Mouse (Mus musculus) brain, adult 2 months (tissue): Measurements from ENCODE around the gene Kif2c.

Experiments used
- DNase-seq: peaks from one replicate; pipeline ENCODE4 v3.0.0; 2011; ENCODE audit warnings: low read depth, low spot score

Kif2c gene

DNA sequence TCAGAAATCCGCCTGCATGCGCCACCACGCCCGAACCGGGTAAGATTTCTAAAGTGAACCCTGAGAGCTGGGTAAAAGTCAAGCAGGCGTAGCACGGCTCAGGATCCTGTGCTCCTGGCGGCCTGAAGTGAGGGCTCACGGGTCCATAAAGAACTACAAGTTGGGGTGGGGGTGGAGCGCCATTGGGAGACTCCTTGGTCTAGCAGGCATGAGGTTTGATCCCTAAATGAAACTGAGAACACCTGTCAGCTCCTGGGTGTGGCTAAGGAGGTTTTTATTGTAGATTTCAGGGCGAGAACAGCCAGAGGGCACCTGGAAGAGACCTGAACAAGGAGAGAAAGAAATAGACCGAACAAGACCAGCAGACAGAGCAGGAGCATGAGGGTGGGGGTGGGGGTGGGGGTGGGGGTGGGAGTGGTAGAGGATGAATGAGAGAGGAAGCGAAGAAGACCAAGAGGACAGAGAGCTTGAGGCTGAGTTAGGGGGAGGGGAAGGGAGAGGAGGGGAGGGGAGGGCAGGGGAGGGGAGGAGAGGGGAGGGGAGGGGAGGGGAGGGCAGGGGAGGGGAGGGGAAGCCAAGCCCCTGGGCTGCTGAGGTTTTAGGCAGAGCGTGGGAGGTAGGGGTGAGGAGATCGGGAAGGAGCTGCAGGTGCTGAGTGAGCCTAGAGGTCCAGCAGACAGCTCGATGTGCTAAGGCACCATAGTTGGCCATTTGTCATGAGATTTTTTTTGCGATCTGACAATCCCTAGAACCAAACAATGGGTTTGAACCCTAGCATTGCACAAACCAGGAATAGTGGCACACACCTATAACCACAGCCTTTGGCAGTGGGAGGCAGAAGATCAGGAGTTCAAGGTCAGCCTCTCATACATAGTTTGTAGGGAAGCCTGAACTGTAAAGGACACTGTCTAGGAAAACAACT, 43.9 kb downstream of the Kif2c start:
- DNase-seq, result no peak

GRCm38 (mm10) chr4:117136034-117136433, 46.4 kb downstream of the Kif2c start:
- no peak for DNase-seq

DNA sequence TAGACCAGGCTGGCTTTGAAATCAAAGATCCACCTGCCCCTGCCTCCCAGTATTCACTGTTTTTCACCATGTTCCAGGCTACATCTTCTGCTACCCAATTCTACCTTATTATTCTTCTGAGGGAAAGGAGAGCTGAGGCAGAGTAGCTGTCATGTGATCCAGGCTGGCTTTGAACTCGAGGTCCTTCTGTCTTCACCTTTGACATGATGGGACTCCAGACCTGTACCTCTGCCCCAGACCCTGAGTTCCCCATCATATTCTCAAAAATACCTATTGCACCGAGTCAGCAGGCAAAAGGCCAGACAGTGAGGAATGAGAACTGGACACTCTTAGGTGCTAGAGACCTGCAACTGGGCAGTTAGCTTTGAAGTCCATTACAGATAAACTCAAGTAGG, 47.8 kb downstream of the Kif2c start:
- no peak for DNase-seq

- peak; percentile 99 for DNase-seq
These were observed 48.4 kb downstream of the Kif2c start, which contains the start of gene Plk3 for GRCm38 (mm10) chr4:117133817-117134600. Gene Plk3 (minus strand): TSS chr4:117133963.

DNA sequence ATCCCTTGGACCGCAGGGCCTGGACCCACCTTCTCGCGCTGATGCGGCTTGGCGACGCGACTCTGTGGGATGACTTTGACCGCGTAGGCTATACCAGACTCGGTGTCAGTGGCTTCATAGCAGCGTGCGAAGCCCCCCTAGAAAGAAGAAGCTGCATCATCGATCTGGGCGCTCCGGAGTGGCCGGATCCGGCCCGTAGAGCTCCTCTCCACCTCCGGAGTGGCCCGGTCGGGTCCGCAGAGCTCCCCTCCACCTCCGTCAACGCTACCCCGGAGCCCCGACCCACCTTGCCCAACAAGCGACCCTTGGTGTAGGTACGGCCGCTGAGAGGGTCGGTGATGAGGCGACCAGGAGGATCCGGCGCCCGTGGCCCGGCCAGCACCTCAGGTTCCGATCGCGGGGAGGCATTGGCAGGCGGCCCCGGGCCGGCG, 49.1 kb downstream of the Kif2c start:
- no peak for DNase-seq

DNA sequence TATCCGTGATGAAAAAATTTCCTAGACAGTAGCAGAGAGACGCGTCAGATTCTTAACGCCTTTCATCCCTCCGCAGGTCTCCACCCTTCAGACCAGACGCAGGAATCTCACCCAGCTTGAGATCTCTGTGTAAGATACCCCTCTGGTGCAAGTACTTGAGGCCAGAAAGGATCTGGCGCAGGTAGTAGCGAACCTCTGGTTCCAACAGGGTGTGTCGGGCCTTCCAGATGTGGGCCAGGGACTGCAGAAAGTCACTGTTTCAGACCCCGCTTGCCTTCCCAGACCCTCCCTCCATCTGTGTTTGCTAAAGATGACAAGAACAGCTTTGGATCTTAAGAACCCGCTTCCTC, 49.7 kb downstream of the Kif2c start:
- no peak for DNase-seq

DNA sequence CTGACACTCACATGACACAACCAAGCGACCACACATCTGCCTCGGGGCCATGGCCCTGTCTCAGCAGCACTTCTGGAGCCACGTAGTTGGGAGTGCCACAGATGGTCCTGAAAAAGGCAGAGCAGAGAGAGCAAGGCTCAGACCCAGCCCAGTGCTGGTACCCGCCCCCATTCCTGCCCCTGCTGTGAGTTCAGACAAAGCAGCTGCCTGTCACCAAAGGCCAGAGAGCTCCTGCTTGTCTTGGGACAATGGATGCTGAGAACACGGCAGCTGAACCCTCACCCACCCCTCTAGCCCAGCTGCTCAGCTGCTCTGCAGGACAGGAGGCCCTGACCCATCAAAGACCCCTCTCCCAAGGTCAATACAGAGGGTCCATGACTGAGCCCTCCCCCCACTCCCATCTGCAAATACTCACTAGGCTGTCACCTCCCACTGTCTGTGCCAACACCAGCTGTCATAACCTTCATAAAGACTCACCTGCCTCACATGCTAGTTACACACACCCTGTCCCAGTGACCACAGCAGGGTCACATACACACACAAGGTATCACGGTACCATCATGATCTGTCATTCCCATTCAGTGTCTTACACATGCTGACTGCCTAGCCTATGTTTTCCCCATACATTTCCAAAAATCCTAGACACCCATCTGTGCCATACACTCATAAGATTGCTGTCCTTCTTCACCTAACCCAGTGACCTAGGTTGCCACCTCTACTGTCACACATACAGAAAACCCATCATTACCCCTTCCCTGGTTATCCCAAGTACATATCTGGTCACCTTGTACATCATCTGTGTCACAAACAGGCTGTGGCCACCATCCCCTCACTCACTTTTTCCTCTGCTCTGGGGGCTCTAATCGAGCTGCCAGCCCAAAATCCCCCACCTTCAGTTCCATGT, 50.3 kb downstream of the Kif2c start:
- peak; percentile 77 for DNase-seq

DNA sequence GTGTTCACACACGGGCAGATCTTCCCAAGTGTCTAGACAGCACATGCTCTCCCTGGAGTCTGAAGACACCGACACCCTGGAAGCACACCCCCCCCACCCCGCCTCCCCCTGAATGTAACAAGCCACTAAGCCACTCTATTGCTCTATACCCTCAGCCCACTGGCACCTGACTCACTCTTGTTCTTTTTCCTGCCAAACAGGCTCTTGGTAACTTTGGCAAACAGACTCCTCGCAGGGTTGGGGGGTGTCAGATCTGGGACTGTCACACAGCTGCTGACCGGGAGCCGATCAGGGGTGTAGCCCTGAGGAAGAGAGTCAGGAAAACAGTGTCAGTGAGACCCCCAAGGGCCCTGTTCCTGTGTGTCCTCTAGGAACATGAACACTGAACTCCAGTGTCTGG, 51.2 kb downstream of the Kif2c start:
- peak; percentile 64 for DNase-seq

DNA sequence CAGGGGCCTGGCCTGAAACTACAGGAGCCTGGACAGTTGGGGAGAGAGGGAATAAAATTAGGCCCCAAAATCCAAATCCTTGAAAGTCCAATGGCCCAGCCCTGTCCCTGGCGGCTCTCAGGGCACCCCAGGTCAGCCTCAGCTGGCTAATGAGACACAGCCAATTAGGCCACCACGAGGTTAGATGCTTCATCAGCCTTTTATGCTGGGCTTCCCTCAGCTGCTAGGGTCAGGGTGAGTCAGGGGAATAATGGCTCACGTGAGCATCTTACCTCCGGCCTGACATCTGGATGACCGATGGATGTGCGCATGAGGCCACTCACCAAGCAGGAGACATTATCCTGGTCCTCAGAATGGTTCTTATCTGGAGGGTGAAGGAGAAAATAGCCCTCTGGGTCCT, 51.6 kb downstream of the Kif2c start:
- no peak for DNase-seq

DNA sequence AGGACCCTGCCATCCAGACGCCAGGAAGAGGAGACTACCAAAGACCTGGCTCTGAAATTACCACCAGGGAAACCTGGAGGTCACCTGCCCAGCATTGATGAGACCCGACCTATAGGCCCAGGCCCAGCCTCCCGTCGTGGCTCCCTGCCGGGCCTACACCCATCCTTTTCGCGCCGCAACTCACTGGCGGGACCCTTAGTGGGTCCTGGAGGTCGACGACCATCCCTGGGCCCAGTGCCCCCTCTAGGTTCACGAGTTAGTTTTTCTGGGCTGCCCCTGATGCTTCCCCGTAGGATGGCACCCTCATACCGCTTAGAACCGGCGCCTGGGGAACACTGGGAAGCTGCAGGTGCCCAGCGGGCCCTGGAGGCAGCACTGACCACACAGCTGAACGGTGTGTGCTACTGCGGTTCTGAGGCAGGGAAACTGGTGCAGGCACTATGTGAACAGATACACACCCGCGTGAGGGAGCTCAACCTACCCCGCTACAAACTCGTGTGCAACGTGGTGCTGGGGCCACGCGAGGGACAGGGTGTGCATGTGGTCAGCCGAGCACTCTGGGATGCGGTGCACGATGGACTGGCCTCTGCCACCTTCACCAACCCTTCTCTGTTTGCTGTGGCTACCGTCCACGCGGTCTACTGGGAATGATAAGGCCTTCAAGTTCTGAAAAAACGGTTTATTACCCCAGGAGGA, 54.3 kb downstream of the Kif2c start:
- no peak for DNase-seq

GRCm38 (mm10) chr4:117126675-117127290, 55.7 kb downstream of the Kif2c start, which contains the start of gene Tctex1d4:
Gene Tctex1d4 (plus strand): TSS chr4:117126794.
- no peak for DNase-seq

GRCm38 (mm10) chr4:117125910-117126674, 56.3 kb downstream of the Kif2c start:
- peak; percentile 72 for DNase-seq

DNA sequence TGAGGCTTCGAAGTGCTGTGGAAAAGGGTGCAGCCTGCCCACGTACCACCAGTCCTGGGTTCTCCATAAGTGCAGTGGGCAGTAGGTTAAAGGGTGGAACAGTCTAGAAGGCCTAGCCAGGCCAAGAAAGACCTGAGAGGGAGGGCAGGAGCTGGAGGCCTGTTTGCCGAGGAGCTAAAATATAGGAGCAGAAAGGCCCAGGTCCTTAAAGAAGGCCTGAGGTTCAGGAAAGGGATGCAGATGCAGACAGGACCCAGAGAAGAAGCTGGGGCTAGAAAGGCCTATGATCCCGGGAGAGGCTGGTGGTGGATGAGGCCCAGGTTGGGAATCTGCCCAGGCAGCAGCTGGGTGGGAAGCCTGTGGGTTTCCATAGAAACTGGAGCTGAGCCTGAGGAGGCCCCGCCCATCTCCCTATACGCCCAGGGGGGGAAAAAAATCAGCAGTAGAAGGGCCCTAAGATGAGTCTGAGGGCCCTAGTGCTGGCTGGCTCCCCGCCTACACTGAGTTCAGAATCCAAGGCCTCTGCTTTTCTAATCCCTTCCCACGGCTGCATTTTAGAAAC, 57.0 kb downstream of the Kif2c start, which contains the start of gene Btbd19:
TSS of gene Btbd19 (minus strand) at position 378 of the 562 bp plus-strand sequence.
- peak; percentile 89 for DNase-seq

- DNase-seq, result peak; percentile 53
These were observed 57.7 kb downstream of the Kif2c start for GRCm38 (mm10) chr4:117124518-117125347.

DNA sequence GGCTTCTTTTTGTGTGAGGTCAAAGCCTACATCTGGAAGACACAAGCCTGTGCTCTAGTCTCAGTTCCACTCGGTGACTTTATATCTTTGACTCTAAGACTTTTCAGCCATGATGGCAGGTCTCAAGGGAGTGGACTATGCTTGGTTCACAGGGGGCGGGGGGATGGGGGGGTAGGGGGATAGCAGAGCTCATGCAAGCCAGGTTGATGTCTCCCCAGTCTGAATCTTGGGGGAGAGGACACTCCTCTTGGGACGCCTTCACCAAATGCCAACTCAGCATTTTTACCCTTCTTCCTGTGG, 58.3 kb downstream of the Kif2c start:
- no peak for DNase-seq

GRCm38 (mm10) chr4:117123546-117124217, 58.8 kb downstream of the Kif2c start:
- DNase-seq, result no peak

GRCm38 (mm10) chr4:117122209-117122608, 60.2 kb downstream of the Kif2c start:
- DNase-seq, result peak; percentile 50
